Mouse (Mus musculus): ENCODE results near the gene Padi2. TPM values are rescaled to one million over a fixed set of nuclear protein-coding genes. Genes with fewer than 3 reads are reported as not detected.

Padi2 gene
- total RNA-seq, 4 experiments from 2014 or later = 91.7 to 147 (median 109) TPM

DNA sequence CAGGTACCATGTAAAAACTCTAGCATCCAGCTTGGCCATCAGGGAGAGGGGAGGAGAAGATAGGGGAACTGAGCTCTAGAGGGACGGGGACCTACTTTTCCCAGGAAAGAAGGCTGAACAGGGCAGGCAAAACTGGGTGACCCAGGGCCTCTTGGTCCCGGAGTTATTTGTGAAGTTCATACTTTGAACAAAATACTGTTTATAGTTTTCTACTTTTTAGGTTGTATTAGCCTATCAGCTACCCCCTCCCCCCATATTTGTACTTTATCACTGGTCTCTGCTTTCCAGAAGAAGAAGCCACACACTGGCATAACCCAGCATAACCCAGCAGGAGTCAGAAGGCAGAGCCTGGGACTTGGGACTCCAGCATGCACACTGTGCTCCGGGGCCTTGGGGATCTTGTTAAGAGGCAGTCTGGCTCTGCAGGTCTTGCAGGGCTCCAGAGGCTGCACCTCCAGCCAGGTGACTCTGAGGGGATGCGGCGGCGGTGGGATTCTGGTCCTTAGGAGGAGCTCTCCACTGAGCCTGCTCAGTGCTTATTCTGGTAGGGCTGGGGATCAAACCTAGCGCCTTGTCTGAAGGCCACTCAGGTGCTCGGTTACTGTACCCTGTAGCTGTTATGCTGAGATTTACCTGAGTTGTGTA lies 25.0 kb upstream of the Padi2 start:
- DNase-seq (ENCODE audit: low spot score in 2 of 2) = no peak

DNA sequence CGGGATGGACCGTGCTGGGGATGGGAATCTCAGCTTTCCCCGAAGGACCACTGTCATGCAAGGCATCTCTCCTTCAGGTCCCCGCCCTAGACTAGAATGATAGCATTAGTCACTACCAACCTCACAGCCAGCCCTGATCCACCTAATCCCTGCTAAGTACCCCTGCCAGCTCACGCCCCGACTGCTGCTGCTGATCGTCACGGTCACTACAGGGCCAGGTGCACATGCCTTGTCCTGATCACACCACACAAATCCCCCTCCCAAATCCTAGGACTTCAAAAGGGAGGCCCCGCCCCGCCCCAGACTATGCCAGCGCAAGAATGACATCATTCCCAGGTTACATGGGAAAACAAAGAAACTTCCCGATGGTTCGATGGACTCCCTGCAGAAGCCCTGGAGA lies 24.4 kb upstream of the Padi2 start:
- DNase-seq (ENCODE audit: low spot score in 2 of 2) = no peak

DNA sequence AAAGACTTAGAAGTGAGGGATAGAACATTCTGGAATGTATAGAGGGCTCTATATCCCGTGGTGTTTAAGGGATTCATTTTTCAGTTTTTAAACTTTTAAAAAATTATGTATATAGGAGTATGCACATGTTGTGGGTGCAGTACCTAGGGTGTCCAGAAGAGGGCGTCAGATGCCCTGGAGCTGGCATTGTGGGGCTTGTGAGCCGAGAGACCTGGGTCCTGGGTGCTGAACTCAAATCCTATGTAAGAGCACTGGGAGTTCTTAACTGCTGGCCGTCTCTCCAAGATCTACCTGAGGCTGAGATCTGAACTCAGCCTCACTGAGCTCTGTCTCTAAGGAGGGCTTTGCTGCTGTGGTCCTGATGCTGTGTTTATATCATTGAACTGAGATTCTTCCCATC lies 23.8 kb upstream of the Padi2 start:
- DNase-seq (ENCODE audit: low spot score in 2 of 2) = no peak

DNA sequence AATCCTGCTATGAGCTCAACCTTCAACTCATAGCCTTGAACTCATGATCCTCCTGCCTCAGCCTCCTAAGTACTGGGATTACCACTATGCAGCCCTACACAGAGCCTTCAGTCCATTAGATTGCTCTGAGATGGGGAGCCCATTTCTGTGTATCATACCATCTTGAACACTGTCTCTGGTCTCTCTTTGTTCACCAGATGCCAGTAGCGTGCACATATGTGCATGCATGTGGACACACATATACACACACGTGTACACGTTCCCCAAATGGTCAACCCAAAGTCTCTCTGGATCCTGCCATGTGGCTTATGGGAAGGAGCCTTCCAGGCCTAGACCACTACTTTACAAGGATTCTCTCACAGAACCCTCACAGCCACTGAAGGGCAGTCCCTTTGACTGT lies 23.2 kb upstream of the Padi2 start:
- DNase-seq (ENCODE audit: low spot score in 2 of 2) = no peak

DNA sequence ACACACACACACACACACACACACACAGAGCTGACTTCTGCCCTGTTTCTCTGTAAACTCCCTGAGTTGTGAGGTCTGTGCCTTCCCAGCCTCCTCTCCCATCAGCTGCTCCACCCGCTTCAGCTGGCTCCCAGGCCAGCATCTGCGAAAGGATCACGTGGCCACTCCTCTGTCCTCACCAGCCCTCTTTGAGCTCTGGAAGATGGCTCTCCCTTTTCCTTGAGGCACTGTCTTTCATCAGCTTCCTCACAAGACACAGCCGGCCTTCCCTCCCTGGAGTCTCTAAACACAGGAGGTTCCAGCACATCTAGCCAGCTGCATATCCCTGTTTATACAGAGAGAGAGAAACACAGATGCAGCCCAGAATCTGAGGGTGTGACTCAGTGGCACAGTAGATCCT lies 22.3 kb upstream of the Padi2 start:
- peak in 1 of 2 experiments; percentile 19 for DNase-seq (ENCODE audit: low spot score in 2 of 2)

DNA sequence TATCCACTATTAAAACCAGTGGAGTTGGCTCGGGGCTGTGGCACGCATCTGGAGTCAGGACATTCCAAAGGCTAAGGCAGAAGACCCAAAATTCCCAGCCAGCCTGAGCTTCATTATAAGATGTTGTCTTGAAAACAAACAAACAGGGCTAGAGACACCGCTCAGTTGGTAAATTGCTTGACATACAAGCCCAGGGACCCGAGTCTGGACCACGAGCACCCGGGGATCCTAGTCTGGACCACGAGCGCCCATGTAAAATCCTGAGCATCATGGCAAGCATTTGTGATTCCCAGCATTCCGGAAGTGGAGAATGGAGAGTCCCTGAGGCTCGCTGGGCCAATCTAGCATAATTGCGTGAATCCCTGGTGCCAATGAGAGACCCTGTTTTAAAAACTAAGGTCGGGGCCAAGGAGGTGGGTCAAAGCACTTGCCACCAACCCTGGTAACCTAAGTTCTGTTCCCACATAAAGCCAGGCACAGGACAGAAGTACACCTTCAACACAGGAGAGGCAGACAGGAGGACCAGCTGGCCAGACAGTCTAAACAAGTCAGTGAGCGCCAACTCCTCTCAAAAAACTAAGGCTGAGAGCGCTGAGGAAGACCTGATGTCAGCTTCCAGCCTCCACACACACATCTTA lies 14.5 kb upstream of the Padi2 start:
- DNase-seq (ENCODE audit: low spot score in 2 of 2) = no peak

DNA sequence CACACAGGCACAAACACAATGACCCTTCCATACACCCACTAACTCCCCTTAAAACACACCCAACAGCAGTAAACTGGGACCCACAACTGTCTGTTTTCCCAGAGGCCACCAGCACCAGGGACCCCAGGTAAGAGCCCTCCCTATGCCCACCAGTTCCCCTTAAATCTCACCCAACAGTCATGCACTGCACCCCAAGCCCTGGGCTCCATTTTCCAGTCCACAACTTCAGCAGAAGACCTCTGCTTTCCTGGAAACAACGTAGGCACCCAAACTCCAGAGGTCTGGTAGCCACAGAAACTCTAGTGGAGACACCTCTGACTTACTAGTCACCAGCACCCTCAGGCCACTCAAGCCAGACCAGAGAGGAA lies 14.0 kb upstream of the Padi2 start:
- DNase-seq (ENCODE audit: low spot score in 2 of 2) = no peak

DNA sequence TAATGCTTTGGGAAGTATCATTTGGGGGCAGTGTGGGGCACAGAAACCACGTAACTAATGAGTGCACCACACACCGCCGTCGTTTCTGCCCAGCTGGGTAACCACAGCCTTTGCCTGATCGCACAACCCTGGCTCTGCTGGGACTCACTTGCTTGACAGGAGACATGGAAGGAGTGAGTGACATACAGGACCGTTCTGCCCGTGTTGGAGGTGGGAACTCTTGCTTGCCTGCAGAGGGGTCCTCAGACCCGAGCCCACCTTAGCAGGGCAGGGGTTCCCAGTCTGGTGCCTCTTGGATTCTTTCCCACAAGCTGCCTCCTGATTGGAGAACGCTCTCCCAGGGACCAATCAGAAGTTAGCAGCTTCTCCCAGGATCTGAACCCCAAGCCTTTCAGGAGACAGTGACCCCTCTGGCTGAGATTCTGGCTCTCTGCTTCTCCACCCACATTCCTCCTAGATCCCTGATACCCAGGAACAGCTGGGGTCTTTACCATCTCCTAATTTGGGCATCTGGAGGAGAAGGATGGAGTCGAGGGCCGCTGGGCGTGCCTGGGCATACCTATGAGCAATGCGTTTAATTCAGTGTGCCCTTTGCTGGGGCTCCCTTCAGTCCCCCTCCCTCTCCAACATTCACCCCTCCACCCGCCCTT lies 1.2 kb upstream of the Padi2 start:
- DNase-seq (ENCODE audit: low spot score in 2 of 2) = no peak

DNA sequence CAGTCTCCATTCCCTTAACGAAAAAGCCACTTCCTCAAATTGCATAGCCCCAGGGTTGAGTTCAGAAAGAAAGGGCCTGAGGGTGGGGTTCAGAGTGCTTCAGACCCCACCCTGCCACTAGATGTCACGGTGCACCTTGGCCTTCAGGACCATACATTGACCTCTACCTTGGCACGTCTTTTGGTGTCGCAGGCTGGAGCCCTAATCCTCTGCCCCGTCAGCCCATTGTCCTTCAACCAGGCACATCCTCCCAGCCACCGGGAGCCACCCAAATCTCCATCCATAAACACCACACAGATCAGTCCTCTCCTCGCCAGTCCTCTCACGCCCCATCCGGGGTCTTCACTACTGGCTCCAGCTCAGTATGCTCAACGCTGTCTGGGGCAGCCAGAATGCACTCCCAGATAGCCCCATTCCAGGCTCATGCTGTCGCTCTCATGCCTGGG lies 695 bp upstream of the Padi2 start:
- DNase-seq (ENCODE audit: low spot score in 2 of 2) = no peak

DNA sequence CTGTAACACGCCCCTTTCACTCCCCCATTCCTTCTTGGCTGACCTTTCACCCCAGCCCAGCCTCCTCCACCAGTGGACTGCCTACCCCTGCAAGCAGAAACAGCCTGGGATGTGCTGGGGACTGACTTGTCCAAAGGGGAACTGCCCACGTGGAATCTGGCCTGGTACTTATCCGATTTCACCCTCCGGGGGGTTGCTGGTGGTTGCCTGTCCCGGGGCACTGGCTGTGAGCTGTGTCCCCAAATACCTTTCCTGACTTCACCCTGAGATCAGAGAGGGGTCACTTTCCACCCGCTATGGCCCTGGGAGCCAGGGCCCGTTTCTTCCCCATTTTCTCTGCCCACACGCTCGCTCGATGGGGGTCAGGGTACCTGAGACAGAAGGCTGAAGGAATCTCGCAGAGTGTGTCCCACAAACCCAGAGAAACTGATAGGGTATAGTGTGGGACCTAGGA lies 710 bp downstream of the Padi2 start:
- no peak for DNase-seq (ENCODE audit: low spot score in 2 of 2)

DNA sequence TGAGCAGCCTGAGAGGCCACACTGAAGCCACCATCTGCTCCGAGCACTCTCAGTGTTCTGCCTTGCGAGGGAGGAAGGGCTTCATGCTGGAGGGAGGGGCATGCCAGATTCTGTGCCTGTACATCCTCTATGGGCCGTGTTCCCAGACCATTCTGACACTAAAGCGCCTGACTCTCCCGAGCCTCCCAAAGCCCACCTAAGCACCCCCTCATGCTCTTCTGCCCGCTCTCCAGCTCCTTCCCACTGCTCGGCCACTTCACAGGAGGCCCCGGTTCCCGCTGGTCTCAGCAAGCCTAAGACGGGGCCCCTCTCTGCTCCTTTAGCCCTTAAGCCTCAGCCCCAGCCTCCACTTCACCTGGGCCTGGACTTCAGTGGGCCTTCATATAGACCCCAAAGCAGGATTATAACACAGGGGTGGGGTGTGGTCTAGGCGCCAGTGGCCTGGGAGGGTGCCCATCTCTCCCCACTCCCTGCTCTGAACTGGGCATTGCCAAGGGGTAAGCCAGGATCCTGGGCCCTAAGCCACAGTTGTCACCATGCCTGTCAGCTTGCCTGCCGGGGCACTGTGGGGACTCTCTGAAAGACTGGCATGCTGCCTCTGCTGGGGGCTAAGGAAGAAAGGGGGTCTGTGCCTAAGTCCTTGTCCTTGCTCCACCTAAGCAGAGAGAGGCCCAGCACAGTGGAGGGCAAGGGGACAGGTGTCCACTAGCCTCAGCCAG lies 1.3 kb downstream of the Padi2 start:
- no peak for DNase-seq (ENCODE audit: low spot score in 2 of 2)

DNA sequence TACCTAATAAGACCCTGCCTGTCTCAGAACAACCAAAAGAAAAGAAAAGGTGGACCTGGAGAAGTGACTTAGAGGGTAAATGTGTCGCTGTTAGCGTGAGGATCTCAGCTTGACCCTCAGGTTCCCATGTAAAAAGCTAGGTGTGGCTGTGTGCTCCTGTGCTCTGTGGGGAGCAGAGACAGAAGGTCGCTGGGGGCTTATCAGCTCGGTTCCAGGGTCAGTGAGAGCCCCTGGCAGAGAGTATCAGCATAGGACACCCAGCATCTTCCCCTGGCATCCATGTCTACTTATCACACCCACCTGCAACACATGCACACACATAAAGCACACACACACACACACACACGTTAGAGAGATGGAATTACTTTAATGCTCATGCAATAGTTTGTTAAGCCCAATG lies 2.5 kb downstream of the Padi2 start:
- DNase-seq (ENCODE audit: low spot score in 2 of 2) = no peak

DNA sequence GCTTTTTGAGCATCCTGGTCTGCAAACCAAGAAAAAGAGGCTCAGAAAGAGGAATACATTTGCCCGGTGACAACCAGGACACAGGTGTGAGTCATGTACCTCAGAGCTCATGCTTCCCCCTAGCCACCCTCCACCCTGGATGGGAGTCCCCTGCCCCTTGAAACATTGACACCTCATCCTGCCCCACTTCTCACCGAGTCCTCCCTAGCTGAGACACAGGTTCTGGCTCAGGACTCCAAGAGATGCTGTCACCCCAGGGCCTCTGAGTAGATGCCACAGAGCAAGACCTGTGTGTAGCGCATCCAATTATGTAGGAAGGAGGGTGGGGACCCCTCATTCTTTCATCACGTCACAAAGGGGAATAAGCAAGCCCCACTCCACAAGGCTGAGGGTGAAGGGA lies 3.4 kb downstream of the Padi2 start:
- DNase-seq (ENCODE audit: low spot score in 2 of 2) = peak in 1 of 2 experiments; percentile 2

DNA sequence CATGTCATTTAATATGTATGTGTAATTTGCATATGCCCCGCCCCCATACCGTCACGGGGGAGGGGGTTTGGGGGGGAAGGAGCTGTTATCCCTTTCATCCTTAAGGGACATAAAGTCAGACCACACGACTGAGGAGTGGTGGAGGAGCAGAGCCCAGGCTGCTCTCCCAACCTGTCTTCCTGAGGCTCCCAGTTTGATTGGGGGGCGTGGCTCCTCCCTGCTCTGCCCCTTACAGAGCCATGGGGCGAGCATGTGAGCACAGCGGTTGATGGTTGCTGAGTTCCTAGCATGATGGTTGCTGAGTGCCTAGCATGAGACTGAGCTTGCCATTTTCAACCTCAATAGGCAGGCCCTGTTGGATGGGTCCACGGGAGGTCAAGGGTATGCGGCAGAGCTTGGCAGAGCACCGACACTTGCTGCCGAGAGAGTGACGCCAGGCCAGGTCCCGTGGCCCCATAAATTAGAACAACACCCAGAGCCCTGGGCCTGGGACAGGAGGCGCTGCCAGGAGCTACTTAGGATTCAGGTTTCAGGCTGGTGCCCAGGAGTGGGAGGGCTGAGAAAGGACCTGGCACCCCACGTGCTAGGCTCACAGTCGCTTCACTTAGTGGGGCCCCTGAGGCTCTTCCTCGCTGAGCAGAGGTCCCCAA lies 4.6 kb downstream of the Padi2 start:
- peak; percentile 74 to 87 for DNase-seq (ENCODE audit: low spot score in 2 of 2)

DNA sequence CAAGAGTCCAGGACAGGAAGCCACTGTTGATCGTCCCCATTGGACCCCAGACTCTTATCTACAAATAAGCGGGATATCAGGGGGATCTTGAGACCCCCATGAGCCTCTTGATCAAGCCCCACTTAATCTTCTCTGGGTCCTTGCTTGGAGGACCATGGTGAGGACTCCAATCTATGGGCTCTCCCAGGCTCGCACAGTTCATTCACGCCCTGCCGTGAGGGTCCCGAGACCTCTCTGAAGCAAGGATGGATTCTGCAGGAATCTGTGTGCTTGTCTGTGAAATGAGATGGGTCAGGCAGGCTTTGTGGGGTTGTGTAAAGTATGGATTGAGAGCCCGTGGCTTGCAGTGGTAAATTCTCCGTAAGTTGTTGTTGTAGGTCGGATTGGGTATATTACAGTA lies 5.3 kb downstream of the Padi2 start:
- DNase-seq (ENCODE audit: low spot score in 2 of 2) = peak in 1 of 2 experiments; percentile 3

DNA sequence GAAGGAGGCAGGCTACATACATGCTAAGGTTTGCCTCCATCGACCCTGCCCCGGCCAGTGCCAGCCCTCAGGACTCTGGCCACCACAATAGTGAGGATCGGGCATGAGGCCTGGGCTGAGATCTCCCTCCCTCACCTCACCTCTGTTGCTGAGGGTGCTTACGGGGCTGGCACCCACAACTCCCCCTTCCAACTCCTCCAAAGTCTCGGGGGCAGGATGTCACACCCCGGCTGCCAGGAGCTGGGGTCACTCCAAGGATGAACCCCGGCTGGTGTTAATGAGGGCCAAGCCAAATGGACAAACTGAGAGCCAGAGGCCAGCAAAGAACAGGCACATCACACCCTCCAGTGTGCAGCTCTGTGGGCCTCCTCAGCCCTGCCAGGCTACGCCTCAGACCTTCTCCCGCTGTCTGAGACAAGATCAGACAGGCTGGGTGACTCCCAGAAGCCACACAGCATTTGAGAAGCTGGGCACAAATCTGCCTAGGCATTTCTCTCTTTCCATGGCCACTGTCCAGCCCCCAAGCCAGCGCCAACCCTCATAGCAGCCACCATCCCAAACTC lies 6.2 kb downstream of the Padi2 start:
- DNase-seq (ENCODE audit: low spot score in 2 of 2) = peak in 1 of 2 experiments; percentile 29

DNA sequence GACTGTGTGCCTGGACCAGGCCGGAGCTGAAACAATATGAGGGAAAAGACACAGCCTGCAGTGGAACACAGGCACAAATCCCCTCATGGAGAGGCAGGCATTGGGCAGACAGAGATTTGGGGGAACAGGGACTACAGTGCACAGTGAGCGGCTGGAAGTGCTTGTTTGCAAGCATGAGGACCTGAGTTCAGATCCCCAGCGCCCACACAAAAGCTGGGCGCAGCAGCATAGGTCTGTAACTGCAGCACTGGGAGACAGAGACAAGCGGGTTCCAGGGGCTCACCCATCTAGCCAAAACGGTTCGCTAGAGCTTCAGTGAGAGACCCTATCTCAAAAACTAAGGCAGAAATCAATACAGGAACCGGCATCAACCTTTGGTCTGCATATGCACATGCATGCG lies 7.4 kb downstream of the Padi2 start:
- DNase-seq (ENCODE audit: low spot score in 2 of 2) = peak in 1 of 2 experiments; percentile 1

DNA sequence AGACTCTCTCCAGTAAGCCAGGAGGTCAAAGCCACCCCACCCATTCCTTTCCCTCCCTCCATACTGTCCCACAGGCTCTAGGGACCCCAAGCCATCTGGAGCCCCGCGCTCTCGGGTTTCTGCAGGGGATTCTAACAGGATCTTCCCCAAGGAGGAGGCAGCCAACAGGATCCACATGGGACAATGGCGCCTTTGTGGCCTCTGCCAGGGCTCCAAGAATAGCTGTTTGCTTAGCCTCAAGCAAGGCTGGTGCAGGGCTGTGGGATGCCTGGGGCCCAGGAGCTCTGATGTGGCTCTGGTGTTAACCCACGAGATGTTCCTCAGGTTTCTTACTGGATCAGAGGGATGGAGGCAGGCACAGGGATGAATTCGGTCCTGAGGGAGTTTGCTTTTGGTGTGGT lies 8.6 kb downstream of the Padi2 start:
- peak in 1 of 2 experiments; percentile 6 for DNase-seq (ENCODE audit: low spot score in 2 of 2)

DNA sequence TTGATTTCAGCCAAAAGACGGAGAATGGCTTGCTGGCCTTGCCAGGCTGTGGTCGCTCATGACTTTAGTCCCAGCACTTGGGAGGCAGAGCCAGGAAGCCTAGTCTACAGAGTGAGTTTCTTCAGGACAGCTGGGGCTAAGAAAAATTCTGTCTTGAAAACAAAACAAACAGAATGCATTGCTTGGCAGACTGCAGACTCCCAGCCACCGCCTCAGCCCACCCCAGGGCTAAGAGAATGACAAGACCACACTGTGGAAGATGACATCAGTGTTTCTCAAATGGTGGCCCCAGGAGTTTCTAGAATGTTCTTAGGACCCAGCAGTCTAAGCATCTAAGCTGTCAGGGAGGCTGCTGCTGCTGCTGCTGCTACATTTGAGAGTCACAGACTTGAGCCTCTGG lies 9.1 kb downstream of the Padi2 start:
- DNase-seq (ENCODE audit: low spot score in 2 of 2) = peak in 1 of 2 experiments; percentile 2

DNA sequence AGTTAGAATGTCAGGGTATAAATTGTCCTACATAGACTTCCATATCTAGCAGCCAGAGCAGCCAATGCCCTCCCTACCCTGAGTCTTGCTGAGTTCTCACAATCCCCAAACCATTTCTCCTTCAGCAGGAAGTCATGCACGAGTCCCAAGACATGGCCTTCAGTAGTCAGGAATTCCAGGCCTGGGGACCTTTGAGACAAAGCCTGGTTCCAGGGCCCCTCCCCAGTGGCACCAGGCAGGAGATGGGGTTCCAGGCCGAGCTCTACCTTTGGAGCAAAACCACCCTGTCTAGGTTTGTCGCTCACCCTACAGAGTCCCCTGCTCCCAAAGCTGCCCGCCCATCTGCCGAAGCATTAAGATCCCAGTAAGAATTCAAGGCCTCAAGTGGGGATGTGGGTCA lies 10.2 kb downstream of the Padi2 start:
- no peak for DNase-seq (ENCODE audit: low spot score in 2 of 2)

DNA sequence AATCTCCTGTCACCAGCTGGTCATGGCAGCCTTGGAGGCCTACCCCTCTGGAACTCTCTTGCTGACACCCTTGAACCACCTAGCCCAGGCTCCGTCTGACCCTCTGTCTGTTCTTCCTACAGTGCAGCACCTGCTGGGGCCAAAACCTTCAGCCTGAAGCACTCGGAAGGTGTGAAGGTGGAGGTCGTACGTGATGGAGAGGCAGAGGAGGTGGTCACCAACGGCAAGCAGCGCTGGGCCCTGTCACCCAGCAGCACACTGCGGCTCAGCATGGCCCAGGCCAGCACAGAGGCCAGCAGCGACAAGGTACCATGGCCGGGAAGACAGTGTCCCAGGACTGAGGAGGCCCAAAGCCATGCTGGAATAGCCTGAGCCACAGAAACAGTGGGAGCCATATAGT lies 11.3 kb downstream of the Padi2 start:
- DNase-seq (ENCODE audit: low spot score in 2 of 2) = peak in 1 of 2 experiments; percentile 2

Data from gastrocnemius, adult 8-10 months (tissue).